Mouse (Mus musculus): ENCODE measurements at regions not wholly inside any gene's neighbourhood (a gene's known extent, or its start where the extent isn't known, plus 50 kb on each side); places are given as distances from the start of the nearest gene placed in this dataset.

- Histone ChIP-seq H3K27ac (ENCODE audit: poor library complexity, severe bottlenecking) (no peak overlapping the region), H3K27me3 (replicated peaks) (no peaks in the 10 kb centered on the region), H3K9me3 (replicated peaks) (no peaks in the 10 kb centered on the region), H3K4me2 (no peak overlapping the region), H3K4me3 (no peak overlapping the region), H3K9ac (no peak overlapping the region), H3K4me1 (replicated peaks) (no peaks in the 10 kb centered on the region), H3K36me3 (no peaks in the 10 kb centered on the region)
- 86% methylated on average over 4 of the region's 4 CpGs for WGBS
- ATAC-seq (ENCODE audit: insufficient number of reproducible peaks, low FRiP score) = no peak
Observed at GRCm38 (mm10) chr12:38987819-38988218, 208.6 kb downstream of the Etv1 start.

- H3K4me2 ChIP-seq = no peak overlapping the region
- WGBS = 83% methylated on average over 2 of the region's 2 CpGs
- no peaks in the 10 kb centered on the region for H3K9me3 ChIP-seq (replicated peaks)
- H3K27me3 ChIP-seq (replicated peaks) = no peaks in the 10 kb centered on the region
- H3K9ac ChIP-seq = no peak overlapping the region
- H3K36me3 ChIP-seq = no peaks in the 10 kb centered on the region
- H3K4me3 ChIP-seq = no peak overlapping the region
- no peak for ATAC-seq (ENCODE audit: insufficient number of reproducible peaks, low FRiP score)
- no peaks in the 10 kb centered on the region for H3K4me1 ChIP-seq (replicated peaks)
- no peak overlapping the region for H3K27ac ChIP-seq (ENCODE audit: poor library complexity, severe bottlenecking)
Observed at GRCm38 (mm10) chr12:39027179-39027578, 248.0 kb downstream of the Etv1 start.

- no peak for ATAC-seq (ENCODE audit: insufficient number of reproducible peaks, low FRiP score)
- H3K36me3 ChIP-seq = no peaks in the 10 kb centered on the region
- no peaks in the 10 kb centered on the region for H3K9me3 ChIP-seq (replicated peaks)
- no peak overlapping the region for H3K4me3 ChIP-seq
- 74% methylated on average over 2 of the region's 2 CpGs for WGBS
- H3K27ac ChIP-seq (ENCODE audit: poor library complexity, severe bottlenecking) = no peak overlapping the region
- no peaks in the 10 kb centered on the region for H3K27me3 ChIP-seq (replicated peaks)
- H3K9ac ChIP-seq = no peak overlapping the region
- no peak overlapping the region for H3K4me2 ChIP-seq
- no peaks in the 10 kb centered on the region for H3K4me1 ChIP-seq (replicated peaks)
Observed at GRCm38 (mm10) chr12:39027948-39028347, 248.8 kb downstream of the Etv1 start.

- no peak for ATAC-seq (ENCODE audit: insufficient number of reproducible peaks, low FRiP score)
- Histone ChIP-seq H3K4me2 (no peak overlapping the region), H3K9me3 (replicated peaks) (no peaks in the 10 kb centered on the region), H3K27ac (ENCODE audit: poor library complexity, severe bottlenecking) (no peak overlapping the region), H3K36me3 (no peaks in the 10 kb centered on the region), H3K4me1 (replicated peaks) (no peaks in the 10 kb centered on the region), H3K4me3 (no peak overlapping the region), H3K9ac (no peak overlapping the region), H3K27me3 (replicated peaks) (no peaks in the 10 kb centered on the region)
- 56% methylated on average over 3 of the region's 3 CpGs for WGBS
Observed at GRCm38 (mm10) chr12:39033982-39034381, 254.8 kb downstream of the Etv1 start.

- Histone ChIP-seq H3K4me3 (no peak overlapping the region), H3K4me1 (replicated peaks) (no peaks in the 10 kb centered on the region), H3K36me3 (no peaks in the 10 kb centered on the region), H3K4me2 (no peak overlapping the region), H3K9me3 (replicated peaks) (0 out of 2 replicates have a peak, but pooled peaks cover 2% of the 10 kb centered on the region), H3K9ac (no peak overlapping the region), H3K27ac (ENCODE audit: poor library complexity, severe bottlenecking) (no peak overlapping the region), H3K27me3 (replicated peaks) (no peaks in the 10 kb centered on the region)
- ATAC-seq (ENCODE audit: insufficient number of reproducible peaks, low FRiP score) = no peak
- WGBS = 80% methylated on average over 2 of the region's 2 CpGs
Observed at GRCm38 (mm10) chr12:39036466-39037037, 257.4 kb downstream of the Etv1 start.

- H3K27ac ChIP-seq (ENCODE audit: poor library complexity, severe bottlenecking) = no peak overlapping the region
- H3K36me3 ChIP-seq = no peaks in the 10 kb centered on the region
- WGBS = 75% methylated on average over 3 of the region's 3 CpGs
Observed at GRCm38 (mm10) chr12:39038077-39038476, 258.9 kb downstream of the Etv1 start.

GRCm38 (mm10) chr12:39038656-39039055 is 259.5 kb downstream of the Etv1 start:
- Histone ChIP-seq H3K27ac (ENCODE audit: poor library complexity, severe bottlenecking) (no peak overlapping the region), H3K9ac (no peak overlapping the region), H3K4me1 (replicated peaks) (no peaks in the 10 kb centered on the region), H3K4me3 (no peak overlapping the region), H3K36me3 (no peaks in the 10 kb centered on the region), H3K27me3 (replicated peaks) (no peaks in the 10 kb centered on the region), H3K9me3 (replicated peaks) (0 out of 2 replicates have a peak, but pooled peaks cover 5% of the 10 kb centered on the region), H3K4me2 (no peak overlapping the region)
- 41% methylated on average over 2 of the region's 2 CpGs for WGBS
- ATAC-seq (ENCODE audit: insufficient number of reproducible peaks, low FRiP score) = no peak

More at GRCm38 (mm10) chr12:39038077-39038476, 258.9 kb downstream of the Etv1 start:
- no peak overlapping the region for H3K9ac ChIP-seq
- no peak for ATAC-seq (ENCODE audit: insufficient number of reproducible peaks, low FRiP score)
- no peaks in the 10 kb centered on the region for H3K27me3 ChIP-seq (replicated peaks)
- no peaks in the 10 kb centered on the region for H3K4me1 ChIP-seq (replicated peaks)
- 0 out of 2 replicates have a peak, but pooled peaks cover 5% of the 10 kb centered on the region for H3K9me3 ChIP-seq (replicated peaks)
- no peak overlapping the region for H3K4me2 ChIP-seq
- no peak overlapping the region for H3K4me3 ChIP-seq

- H3K27ac ChIP-seq (ENCODE audit: poor library complexity, severe bottlenecking) = no peak overlapping the region
- ATAC-seq (ENCODE audit: insufficient number of reproducible peaks, low FRiP score) = no peak
- H3K4me2 ChIP-seq = no peak overlapping the region
- H3K4me3 ChIP-seq = no peak overlapping the region
- H3K9me3 ChIP-seq (replicated peaks) = no peaks in the 10 kb centered on the region
- no peaks in the 10 kb centered on the region for H3K27me3 ChIP-seq (replicated peaks)
- no peak overlapping the region for H3K9ac ChIP-seq
- H3K4me1 ChIP-seq (replicated peaks) = no peaks in the 10 kb centered on the region
- H3K36me3 ChIP-seq = no peaks in the 10 kb centered on the region
Observed at GRCm38 (mm10) chr12:39047126-39047525, 267.9 kb downstream of the Etv1 start.

- Histone ChIP-seq H3K27me3 (replicated peaks) (no peaks in the 10 kb centered on the region), H3K36me3 (no peaks in the 10 kb centered on the region), H3K4me3 (no peak overlapping the region), H3K4me2 (no peak overlapping the region), H3K27ac (ENCODE audit: poor library complexity, severe bottlenecking) (no peak overlapping the region), H3K9me3 (replicated peaks) (no peaks in the 10 kb centered on the region), H3K9ac (no peak overlapping the region), H3K4me1 (replicated peaks) (no peaks in the 10 kb centered on the region)
- ATAC-seq (ENCODE audit: insufficient number of reproducible peaks, low FRiP score) = no peak
- WGBS = 68% methylated on average over 6 of the region's 6 CpGs
Observed at GRCm38 (mm10) chr12:39048441-39048840, 269.3 kb downstream of the Etv1 start.

- H3K4me1 ChIP-seq (replicated peaks) = no peaks in the 10 kb centered on the region
- H3K9ac ChIP-seq = no peak overlapping the region
- H3K4me3 ChIP-seq = no peak overlapping the region
- H3K36me3 ChIP-seq = no peaks in the 10 kb centered on the region
- no peak overlapping the region for H3K4me2 ChIP-seq
- no peaks in the 10 kb centered on the region for H3K9me3 ChIP-seq (replicated peaks)
- H3K27ac ChIP-seq (ENCODE audit: poor library complexity, severe bottlenecking) = no peak overlapping the region
- no peaks in the 10 kb centered on the region for H3K27me3 ChIP-seq (replicated peaks)
- no peak for ATAC-seq (ENCODE audit: insufficient number of reproducible peaks, low FRiP score)
- 65% methylated on average over 1 of the region's 1 CpGs for WGBS
Observed at GRCm38 (mm10) chr12:39048958-39049357, 269.8 kb downstream of the Etv1 start.

GRCm38 (mm10) chr12:39070331-39071045 is 291.3 kb downstream of the Etv1 start:
- no peak for ATAC-seq (ENCODE audit: insufficient number of reproducible peaks, low FRiP score)
- 74% methylated on average over 4 of the region's 4 CpGs for WGBS
- Histone ChIP-seq H3K4me3 (no peak overlapping the region), H3K4me2 (no peak overlapping the region), H3K9me3 (replicated peaks) (no peaks in the 10 kb centered on the region), H3K27ac (ENCODE audit: poor library complexity, severe bottlenecking) (no peak overlapping the region), H3K36me3 (no peaks in the 10 kb centered on the region), H3K27me3 (replicated peaks) (no peaks in the 10 kb centered on the region), H3K9ac (no peak overlapping the region), H3K4me1 (replicated peaks) (no peaks in the 10 kb centered on the region)

Measured in heart, embryonic 12.5 days (tissue).